21 mouse cellular contexts compared by ENCODE assay signal in genomic region chr12:79353356-79353755, GRCm38 (mm10). TPM values are rescaled to one million over a fixed set of nuclear protein-coding genes. Genes with fewer than 3 reads are reported as not detected.
A peak's percentile ranks its signal among the peaks of the same experiment; 100 is the strongest.
DNase-seq lines count a peak whose midpoint lies in the region; ATAC-seq and TF ChIP-seq lines count a peak whose summit lies in the region.
"Had no signal": no experiment of that assay in that cellular context is flagged by ENCODE, and none has a peak within 500 bp of the region (broad histone marks: within the 10 kb centered on the region; RNA-seq: fewer than 3 reads in every experiment).

No protein-coding gene starts in this region.

- no peak for TF ChIP-seq POLR2A in heart, adult 2 months (IDR thresholded peaks at IDR 0.05; ENCODE audit: insufficient read depth, low read depth, low read length)

- no peak overlapping the region for H3K4me2 ChIP-seq in heart, postnatal 0 days (ENCODE audit: low read depth, low read length)
- H3K4me2 ChIP-seq in kidney, postnatal 0 days (ENCODE audit: low read length): no peak overlapping the region
- H3K4me2 ChIP-seq: hindbrain, embryonic 15.5 days; limb, embryonic 12.5 days; liver, embryonic 13.5 days; lung, embryonic 14.5 days had no signal

- intact Hi-C loops in gastrocnemius, adult 2 months (cut with DNase I): no loop called here
- intact Hi-C loops in gastrocnemius, postnatal 14 days (cut with DNase I; ENCODE audit: low total_unique reads): loop anchor here (5.0 kb wide), 1 partner anchor 784 kb away; no protein-coding TSS in a partner anchor
- intact Hi-C loops in heart, adult 2 months (cut with DNase I): loop anchor here (10.0 kb wide), 1 partner anchor 611 kb away; no protein-coding TSS in a partner anchor

- H3K79me2 ChIP-seq in heart, adult 2 months (replicated peaks; ENCODE audit: control insufficient read depth, insufficient read depth, low read length): no peaks in the 10 kb centered on the region
- H3K79me2 ChIP-seq in macrophage (ENCODE audit: inconsistent target): no peaks in the 10 kb centered on the region

- DNase-seq in gastrocnemius, adult 2 months: no peak
- no peak for DNase-seq in gastrocnemius, postnatal 14 days
- no peak for DNase-seq in heart, postnatal 0 days (ENCODE audit: low spot score)
- DNase-seq in heart, adult 2 months: no peak
- no peak for DNase-seq in kidney, postnatal 0 days (ENCODE audit: low spot score)
- DNase-seq in kidney, adult 8-10 months: no peak
- no peak for DNase-seq in adrenal gland, adult (ENCODE audit: inconsistent age in 2 of 2, low spot score in 1 of 2)
- DNase-seq: cerebellum, adult 2 months; cerebellum, postnatal 36 days; kidney, adult 18-20 months; liver, embryonic 13.5 days; lung, postnatal 36 days; right cerebral cortex, postnatal 14 days; spleen, adult 18-20 months; thymus, postnatal 36 days had no signal

- TF ChIP-seq EP300 in heart, postnatal 0 days (IDR thresholded peaks at IDR 0.05; ENCODE audit: low read depth): no peak
- TF ChIP-seq EP300 in heart, adult 2 months (IDR thresholded peaks at IDR 0.05; ENCODE audit: insufficient read depth, low read depth, low read length): no peak

- TF ChIP-seq CTCF in gastrocnemius, adult 2 months (IDR thresholded peaks at IDR 0.05): no peak
- no peak for TF ChIP-seq CTCF in heart, postnatal 0 days (IDR thresholded peaks at IDR 0.05; ENCODE audit: low read depth)
- TF ChIP-seq CTCF in heart, adult 2 months (IDR thresholded peaks at IDR 0.05): no peak
- TF ChIP-seq CTCF in kidney, postnatal 0 days (IDR thresholded peaks at IDR 0.05; ENCODE audit: low read depth): no peak

- no peak for ATAC-seq in heart, postnatal 0 days (ENCODE audit: insufficient read depth, low read depth)
- no peak for ATAC-seq in kidney, postnatal 0 days (replicated peaks; ENCODE audit: low FRiP score, low read depth)
- ATAC-seq: CD4-positive, CD25-positive, alpha-beta regulatory T cell, adult 4 months had no signal

- no peaks in the 10 kb centered on the region for H3K9me3 ChIP-seq in heart, postnatal 0 days (replicated peaks; ENCODE audit: control insufficient read depth, low read length)
- no peaks in the 10 kb centered on the region for H3K9me3 ChIP-seq in kidney, postnatal 0 days (replicated peaks; ENCODE audit: low read length)
- H3K9me3 ChIP-seq: embryonic facial prominence, embryonic 10.5 days; hindbrain, embryonic 15.5 days; limb, embryonic 12.5 days; liver, embryonic 13.5 days had no signal

- H3K27me3 ChIP-seq in heart, postnatal 0 days (ENCODE audit: control insufficient read depth, insufficient read depth, low read length): no peaks in the 10 kb centered on the region
- no peaks in the 10 kb centered on the region for H3K27me3 ChIP-seq in heart, adult 2 months (ENCODE audit: control insufficient read depth, insufficient read depth, low read length)
- H3K27me3 ChIP-seq in kidney, postnatal 0 days (ENCODE audit: insufficient read depth, low read length): no peaks in the 10 kb centered on the region
- H3K27me3 ChIP-seq: hindbrain, embryonic 15.5 days; limb, embryonic 12.5 days; liver, embryonic 13.5 days had no signal

- H3K4me1 ChIP-seq in heart, postnatal 0 days (ENCODE audit: control insufficient read depth, insufficient read depth): peaks cover 30% of the 10 kb centered on the region
- peaks cover 11% of the 10 kb centered on the region for H3K4me1 ChIP-seq in heart, adult 2 months (ENCODE audit: control insufficient read depth, insufficient read depth, low read length)
- peaks cover 9% of the 10 kb centered on the region for H3K4me1 ChIP-seq in kidney, postnatal 0 days (replicated peaks; ENCODE audit: insufficient read depth, low read length)

- no peak overlapping the region for H3K4me3 ChIP-seq in gastrocnemius, adult 2 months
- no peak overlapping the region for H3K4me3 ChIP-seq in heart, postnatal 0 days (ENCODE audit: low read depth, low read length)
- H3K4me3 ChIP-seq in heart, adult 2 months: no peak overlapping the region
- no peak overlapping the region for H3K4me3 ChIP-seq in kidney, postnatal 0 days (replicated peaks; ENCODE audit: low read depth, low read length)
- H3K4me3 ChIP-seq in macrophage (ENCODE audit: inconsistent target): no peak overlapping the region
- H3K4me3 ChIP-seq: embryonic facial prominence, embryonic 10.5 days; hindbrain, embryonic 15.5 days; limb, embryonic 12.5 days; liver, embryonic 13.5 days had no signal

- 44% methylated on average over 5 of the region's 5 CpGs for WGBS in heart, postnatal 0 days
- 79% methylated on average over 5 of the region's 5 CpGs for WGBS in heart, adult 2 months
- 70% methylated on average over 5 of the region's 5 CpGs for WGBS in kidney, postnatal 0 days
- WGBS in macrophage (ENCODE audit: missing documents): 97% methylated on average over 5 of the region's 5 CpGs

- H3K36me3 ChIP-seq in heart, postnatal 0 days (replicated peaks; ENCODE audit: control insufficient read depth, insufficient read depth, low read length): no peaks in the 10 kb centered on the region
- peaks cover 11% of the 10 kb centered on the region for H3K36me3 ChIP-seq in heart, adult 2 months (ENCODE audit: control insufficient read depth, insufficient read depth, low read length)
- H3K36me3 ChIP-seq in kidney, postnatal 0 days (ENCODE audit: insufficient read depth, low read length): no peaks in the 10 kb centered on the region
- H3K36me3 ChIP-seq in macrophage (ENCODE audit: inconsistent target): no peaks in the 10 kb centered on the region
- H3K36me3 ChIP-seq: embryonic facial prominence, embryonic 10.5 days; hindbrain, embryonic 15.5 days; limb, embryonic 12.5 days; liver, embryonic 13.5 days had no signal

- H3K27ac ChIP-seq in gastrocnemius, adult 2 months: 0 out of 2 replicates have a peak overlapping the region, but pooled peaks have one; percentile 43
- peak overlapping the region; percentile 73 for H3K27ac ChIP-seq in heart, postnatal 0 days (ENCODE audit: low read depth)
- no peak overlapping the region; the same call in 1 of the 2 replicates for H3K27ac ChIP-seq in heart, adult 2 months
- peak overlapping the region; percentile 28; the same call in 1 of the 2 replicates for H3K27ac ChIP-seq in kidney, postnatal 0 days
- peak overlapping the region; percentile 67 for H3K27ac ChIP-seq in macrophage
- H3K27ac ChIP-seq: embryonic facial prominence, embryonic 10.5 days; limb, embryonic 12.5 days; liver, embryonic 13.5 days had no signal

- no peak overlapping the region for H3K9ac ChIP-seq in heart, postnatal 0 days (replicated peaks; ENCODE audit: low read depth, low read length)
- H3K9ac ChIP-seq in heart, adult 2 months (ENCODE audit: low read depth, low read length): no peak overlapping the region
- H3K9ac ChIP-seq in kidney, postnatal 0 days (ENCODE audit: low read depth, low read length): no peak overlapping the region
- H3K9ac ChIP-seq: hindbrain, embryonic 15.5 days; limb, embryonic 12.5 days; liver, embryonic 13.5 days; lung, embryonic 14.5 days had no signal

RNA-seq across cellular contexts. Expression of gene Rad51b, which starts 56.3 kb away (rescaled TPM):
- under 1 TPM in 1 of 2 experiments, not detected in 1; 0.11 TPM for total RNA-seq in gastrocnemius, adult 2 months (2021)
- under 1 TPM; 0.80 to 0.92 TPM for total RNA-seq in gastrocnemius, postnatal 14 days (2021)
- 1.4 and 1.9 TPM in 2 replicates for total RNA-seq in heart, postnatal 0 days (2014; rRNA removed; ENCODE audit: low replicate concordance)
- polyA plus RNA-seq in heart, postnatal 0 days (2015; fragmentation: Nextera tagmentation; extraction: Ambion mirVana): 1.8 and 2.0 TPM in 2 replicates
- under 1 TPM; 0.47 to 0.50 TPM for total RNA-seq in heart, adult 2 months (2021)
- 0.26 and 0.49 TPM in 2 replicates for polyA plus RNA-seq in heart, adult 2 months (2012; rRNA removed)
- 3.9 TPM in 2 replicates for polyA plus RNA-seq in kidney, postnatal 0 days (2015; fragmentation: Nextera tagmentation; extraction: Ambion mirVana)
- total RNA-seq in macrophage (2018; cell fraction: chromatin; rRNA removed): 10 to 100 TPM in 7 of 26 experiments, 1 to 10 TPM in 19; 3.4 to 17.9 (median 8.8) TPM
- total RNA-seq in macrophage (2018; cell fraction: cytosol; rRNA removed): 1 to 10 TPM in 8 of 26 experiments, under 1 TPM in 18; 0.53 to 1.6 (median 0.82) TPM
- total RNA-seq in macrophage (2018; cell fraction: nucleus; rRNA removed): 10 to 100 TPM in 2 of 26 experiments, 1 to 10 TPM in 24; 1.2 to 23.8 (median 4.2) TPM
- 0.41 to 1.3 TPM (median 1.3 TPM) in 3 replicates for polyA plus RNA-seq in macrophage (2018)

RNA-seq across cellular contexts. Expression of gene Zfyve26, which starts 57.3 kb away (rescaled TPM):
- total RNA-seq in gastrocnemius, adult 2 months (2021): 10 to 100 TPM; 14.4 to 14.8 TPM
- total RNA-seq in gastrocnemius, postnatal 14 days (2021): 10 to 100 TPM; 11.1 to 15.3 TPM
- 9.7 and 17.0 TPM in 2 replicates for total RNA-seq in heart, postnatal 0 days (2014; rRNA removed; ENCODE audit: low replicate concordance)
- polyA plus RNA-seq in heart, postnatal 0 days (2015; fragmentation: Nextera tagmentation; extraction: Ambion mirVana): 4.5 and 4.9 TPM in 2 replicates
- 10 to 100 TPM; 14.3 to 14.8 TPM for total RNA-seq in heart, adult 2 months (2021)
- polyA plus RNA-seq in heart, adult 2 months (2012; rRNA removed): 10.8 and 13.3 TPM in 2 replicates
- 7.6 and 8.9 TPM in 2 replicates for polyA plus RNA-seq in kidney, postnatal 0 days (2015; fragmentation: Nextera tagmentation; extraction: Ambion mirVana)
- total RNA-seq in macrophage (2018; cell fraction: chromatin; rRNA removed): 100 to 1,000 TPM in 21 of 26 experiments, 10 to 100 TPM in 5; 68.2 to 395 (median 264) TPM
- total RNA-seq in macrophage (2018; cell fraction: cytosol; rRNA removed): 10 to 100 TPM; 25.0 to 67.2 (median 45.7) TPM
- 100 to 1,000 TPM in 19 of 26 experiments, 10 to 100 TPM in 7; 62.6 to 291 (median 151) TPM for total RNA-seq in macrophage (2018; cell fraction: nucleus; rRNA removed)
- 21.8 to 46.4 TPM (median 21.9 TPM) in 3 replicates for polyA plus RNA-seq in macrophage (2018)
